Mouse (Mus musculus) heart, embryonic 15.5 days (tissue): ENCODE data around the gene Igfbp1. TPM values are rescaled to one million over a fixed set of nuclear protein-coding genes. Genes with fewer than 3 reads are reported as not detected.
"Not testable (repeated sequence)": the region's sequence is repeated elsewhere in the genome, so short reads cannot be mapped to it uniquely, and the experiment has no call there.

Experiments used
- ATAC-seq: fragments of 200-750 bp; cut with Nextera tagmentation; replicated peaks from 2 replicates; pipeline ENCODE4 v1.8.0; 2017; ENCODE audit warnings: low read depth, moderate TSS enrichment; ENCODE audit not compliant: insufficient number of reproducible peaks, insufficient read depth, low FRiP score
- H3K27ac ChIP-seq: fragments of 300-500 bp; sonication (generic); 2 replicates; pipeline ENCODE4 v1.5.1; 2015; ENCODE audit warnings: mild to moderate bottlenecking, inconsistent platforms
- H3K27me3 ChIP-seq: fragments of 300-500 bp; sonication (generic); 2 replicates; pipeline ENCODE4 v1.6.1; 2015; ENCODE audit warnings: inconsistent platforms
- H3K36me3 ChIP-seq: fragments of 300-500 bp; sonication (generic); 2 replicates; pipeline ENCODE4 v1.6.1; 2015; ENCODE audit warnings: mild to moderate bottlenecking, inconsistent platforms
- H3K4me1 ChIP-seq: fragments of 300-500 bp; sonication (generic); replicated peaks from 2 replicates; pipeline ENCODE4 v1.6.1; 2015; ENCODE audit warnings: inconsistent platforms
- H3K4me2 ChIP-seq: fragments of 300-500 bp; sonication (generic); 2 replicates; pipeline ENCODE4 v1.6.1; 2015; ENCODE audit warnings: inconsistent platforms, mild to moderate bottlenecking, moderate library complexity
- H3K4me3 ChIP-seq: fragments of 300-500 bp; sonication (generic); 2 replicates; pipeline ENCODE4 v1.5.1; 2015; ENCODE audit warnings: mild to moderate bottlenecking, inconsistent platforms
- H3K9ac ChIP-seq: fragments of 300-500 bp; sonication (generic); 2 replicates; pipeline ENCODE4 v1.6.1; 2015; ENCODE audit warnings: mild to moderate bottlenecking, inconsistent platforms
- H3K9me3 ChIP-seq: fragments of 300-500 bp; sonication (generic); replicated peaks from 2 replicates; pipeline ENCODE4 v1.6.1; 2016; ENCODE audit warnings: inconsistent platforms
- WGBS: fragments of 180-500 bp; shearing (Covaris S2); methylation state at CpG from one replicate; pipeline ENCODE4 v1.1.7; 2015; ENCODE audit warnings: mixed read lengths; 5-methylcytosine and 5-hydroxymethylcytosine counted together
- polyA plus RNA-seq: library from polyadenylated mRNA; unstranded; fragments of >200 nt; fragmentation: Nextera tagmentation; extraction: Ambion mirVana; gene quantifications from 2 replicates; pipeline ENCODE4 v1.2.1, GENCODE M21; 2015

The Igfbp1 gene
- polyA plus RNA-seq, 1 experiment from 2014 or later: 0.34 TPM

- peak; percentile 78 for ATAC-seq
- Histone ChIP-seq H3K9me3 (no peaks in the 10 kb centered on the region), H3K4me3 (peak within 1 kb of the TSS; percentile 69), H3K4me2 (peak within 1 kb of the TSS; percentile 98), H3K27ac (peak within 1 kb of the TSS; percentile 41; the same call in 1 of the 2 replicates), H3K9ac (peak within 1 kb of the TSS; percentile 54), H3K4me1 (peaks cover 46% of the 10 kb centered on the region), H3K27me3 (peaks cover 39% of the 10 kb centered on the region), H3K36me3 (no peaks in the 10 kb centered on the region)
- under 1% methylated on average over 99 of the region's 104 CpGs for WGBS
Observed at GRCm38 (mm10) chr11:7213501-7214341, 16.1 kb downstream of the Igfbp1 start, which contains the start of gene Igfbp3. Igfbp3 (minus strand) TSS chr11:7213923.

- under 1% methylated on average over 12 of the region's 12 CpGs for WGBS
Observed at GRCm38 (mm10) chr11:7214342-7214660, 16.7 kb downstream of the Igfbp1 start.

GRCm38 (mm10) chr11:7214761-7215160, 17.2 kb downstream of the Igfbp1 start:
- Histone ChIP-seq H3K4me2 (peak overlapping the region; percentile 98), H3K36me3 (no peaks in the 10 kb centered on the region), H3K27ac (no peak overlapping the region), H3K4me1 (peaks cover 46% of the 10 kb centered on the region), H3K9ac (no peak overlapping the region), H3K4me3 (peak overlapping the region; percentile 69), H3K27me3 (peaks cover 39% of the 10 kb centered on the region), H3K9me3 (no peaks in the 10 kb centered on the region)
- ATAC-seq: no peak
- 5% methylated on average over 14 of the region's 14 CpGs for WGBS

More at GRCm38 (mm10) chr11:7214342-7214660, 16.7 kb downstream of the Igfbp1 start:
- H3K36me3 ChIP-seq: no peaks in the 10 kb centered on the region
- H3K4me1 ChIP-seq: peaks cover 46% of the 10 kb centered on the region
- no peak for ATAC-seq
- H3K9ac ChIP-seq: no peak overlapping the region
- no peak overlapping the region for H3K27ac ChIP-seq
- H3K27me3 ChIP-seq: peaks cover 39% of the 10 kb centered on the region
- peak overlapping the region; percentile 98 for H3K4me2 ChIP-seq
- peak overlapping the region; percentile 69 for H3K4me3 ChIP-seq
- H3K9me3 ChIP-seq: no peaks in the 10 kb centered on the region

GRCm38 (mm10) chr11:7215703-7216102, 18.1 kb downstream of the Igfbp1 start:
- no peaks in the 10 kb centered on the region for H3K9me3 ChIP-seq
- H3K27me3 ChIP-seq: peaks cover 38% of the 10 kb centered on the region
- no peak overlapping the region for H3K27ac ChIP-seq
- no peak overlapping the region for H3K4me3 ChIP-seq
- 12% methylated on average over 8 of the region's 8 CpGs for WGBS
- ATAC-seq: no peak
- no peaks in the 10 kb centered on the region for H3K36me3 ChIP-seq
- no peak overlapping the region for H3K9ac ChIP-seq
- peaks cover 45% of the 10 kb centered on the region for H3K4me1 ChIP-seq
- no peak overlapping the region for H3K4me2 ChIP-seq

- ATAC-seq, H3K27ac ChIP-seq, H3K4me2 ChIP-seq, H3K36me3 ChIP-seq, H3K4me3 ChIP-seq, H3K4me1 ChIP-seq, H3K27me3 ChIP-seq, H3K9ac ChIP-seq, H3K9me3 ChIP-seq: not testable (repeated sequence)
- WGBS: 73% methylated on average over 8 of the region's 8 CpGs
Observed at GRCm38 (mm10) chr11:7221826-7222225, 24.2 kb downstream of the Igfbp1 start.

GRCm38 (mm10) chr11:7226200-7226599, 28.6 kb downstream of the Igfbp1 start:
- Histone ChIP-seq H3K4me1 (no peaks in the 10 kb centered on the region), H3K27me3 (no peaks in the 10 kb centered on the region), H3K27ac (no peak overlapping the region), H3K4me3 (no peak overlapping the region), H3K9me3 (no peaks in the 10 kb centered on the region), H3K9ac (no peak overlapping the region), H3K4me2 (no peak overlapping the region), H3K36me3 (no peaks in the 10 kb centered on the region)
- 61% methylated on average over 2 of the region's 2 CpGs for WGBS
- ATAC-seq: no peak

GRCm38 (mm10) chr11:7226810-7227550, 29.4 kb downstream of the Igfbp1 start:
- Histone ChIP-seq H3K4me3 (no peak overlapping the region), H3K36me3 (no peaks in the 10 kb centered on the region), H3K9me3 (no peaks in the 10 kb centered on the region), H3K4me1 (no peaks in the 10 kb centered on the region), H3K27me3 (no peaks in the 10 kb centered on the region), H3K27ac (no peak overlapping the region), H3K9ac (no peak overlapping the region), H3K4me2 (no peak overlapping the region)
- peak; percentile 27; the same call in 1 of the 2 replicates for ATAC-seq
- 77% methylated on average over 7 of the region's 7 CpGs for WGBS

GRCm38 (mm10) chr11:7228107-7228506, 30.5 kb downstream of the Igfbp1 start:
- no peak overlapping the region for H3K9ac ChIP-seq
- no peaks in the 10 kb centered on the region for H3K27me3 ChIP-seq
- H3K36me3 ChIP-seq: no peaks in the 10 kb centered on the region
- no peak overlapping the region for H3K4me3 ChIP-seq
- WGBS: 78% methylated on average over 4 of the region's 4 CpGs
- H3K4me2 ChIP-seq: no peak overlapping the region
- H3K27ac ChIP-seq: no peak overlapping the region
- H3K9me3 ChIP-seq: no peaks in the 10 kb centered on the region
- no peak for ATAC-seq
- H3K4me1 ChIP-seq: no peaks in the 10 kb centered on the region

- Histone ChIP-seq H3K9ac (no peak overlapping the region), H3K27ac (no peak overlapping the region), H3K27me3 (no peaks in the 10 kb centered on the region), H3K4me3 (no peak overlapping the region), H3K9me3 (no peaks in the 10 kb centered on the region), H3K4me2 (no peak overlapping the region), H3K36me3 (no peaks in the 10 kb centered on the region), H3K4me1 (no peaks in the 10 kb centered on the region)
- ATAC-seq: no peak
- WGBS: 69% methylated on average over 4 of the region's 4 CpGs
Observed at GRCm38 (mm10) chr11:7230000-7230399, 32.4 kb downstream of the Igfbp1 start.

- no peak for ATAC-seq
- Histone ChIP-seq H3K4me3 (no peak overlapping the region), H3K27me3 (no peaks in the 10 kb centered on the region), H3K4me2 (no peak overlapping the region), H3K36me3 (no peaks in the 10 kb centered on the region), H3K4me1 (no peaks in the 10 kb centered on the region), H3K9me3 (no peaks in the 10 kb centered on the region), H3K27ac (no peak overlapping the region), H3K9ac (no peak overlapping the region)
- WGBS: 87% methylated on average over 4 of the region's 4 CpGs
Observed at GRCm38 (mm10) chr11:7231958-7232357, 34.4 kb downstream of the Igfbp1 start.

GRCm38 (mm10) chr11:7233333-7233732, 35.8 kb downstream of the Igfbp1 start:
- ATAC-seq: no peak
- H3K27me3 ChIP-seq: no peaks in the 10 kb centered on the region
- no peak overlapping the region for H3K4me3 ChIP-seq
- no peak overlapping the region for H3K9ac ChIP-seq
- no peak overlapping the region for H3K4me2 ChIP-seq
- H3K36me3 ChIP-seq: no peaks in the 10 kb centered on the region
- 66% methylated on average over 2 of the region's 2 CpGs for WGBS
- H3K9me3 ChIP-seq: no peaks in the 10 kb centered on the region
- H3K4me1 ChIP-seq: peaks cover 4% of the 10 kb centered on the region; the same call in 1 of the 2 replicates
- H3K27ac ChIP-seq: no peak overlapping the region
